Mouse (Mus musculus) c-Kit-negative CD71-positive TER-119-positive erythroid progenitor cells, embryonic 14.5 days (primary cell): ENCODE results near the gene Tmem259.

ENCODE experiments used
- DNase-seq: peaks from one replicate; pipeline ENCODE4 v3.0.0-alpha.2; 2013; ENCODE audit warnings: low read depth, low spot score

The Tmem259 gene

GRCm38 (mm10) chr10:79934794-79935569 lies 49.1 kb downstream of the Tmem259 start:
- DNase-seq, result no peak

DNA sequence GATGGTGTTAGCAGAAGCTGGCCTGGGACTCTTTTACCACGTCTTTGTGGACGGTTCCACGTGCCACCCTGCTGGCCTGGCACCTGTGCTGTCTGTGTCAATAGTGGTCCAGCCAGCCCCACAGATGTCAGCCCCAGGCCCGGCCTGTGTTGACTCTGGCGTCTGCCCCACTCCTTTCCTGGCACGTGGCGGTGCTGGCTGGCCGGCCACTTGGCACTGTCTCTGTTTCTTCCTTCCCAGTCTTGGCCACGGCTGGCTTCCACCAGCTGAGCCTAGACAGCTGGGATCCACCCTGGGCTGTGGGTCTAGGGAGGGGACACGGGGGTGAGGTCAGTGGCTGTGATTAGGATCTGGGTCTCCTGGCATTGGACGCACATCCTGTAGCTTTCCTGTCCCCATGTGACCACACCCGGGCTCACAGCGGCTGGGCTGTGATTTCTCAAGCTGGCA lies 49.8 kb downstream of the Tmem259 start:
- no peak for DNase-seq

DNA sequence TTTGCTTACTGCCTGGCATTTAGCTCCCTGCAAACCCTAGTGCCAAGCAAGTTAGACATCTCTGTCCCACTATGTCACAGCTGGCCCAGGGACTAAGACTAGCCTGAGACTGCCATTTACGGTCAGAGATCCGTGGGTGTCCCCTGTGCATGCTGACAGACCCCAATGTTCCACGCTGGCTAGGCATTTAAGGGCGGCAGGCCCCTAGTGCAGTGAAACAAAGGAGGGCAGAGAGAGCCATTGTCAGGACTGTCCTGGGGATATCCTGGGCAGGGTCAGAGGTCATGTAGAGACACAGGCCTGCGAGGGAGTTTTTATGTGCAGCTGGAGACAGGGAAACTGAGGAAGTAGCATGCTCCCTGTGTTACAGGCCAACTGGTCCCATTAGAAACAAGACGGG lies 50.3 kb downstream of the Tmem259 start:
- no peak for DNase-seq

- DNase-seq, result no peak
Observed at GRCm38 (mm10) chr10:79933145-79933679, 50.9 kb downstream of the Tmem259 start.

- no peak for DNase-seq
Observed at GRCm38 (mm10) chr10:79932736-79933135, 51.4 kb downstream of the Tmem259 start.

DNA sequence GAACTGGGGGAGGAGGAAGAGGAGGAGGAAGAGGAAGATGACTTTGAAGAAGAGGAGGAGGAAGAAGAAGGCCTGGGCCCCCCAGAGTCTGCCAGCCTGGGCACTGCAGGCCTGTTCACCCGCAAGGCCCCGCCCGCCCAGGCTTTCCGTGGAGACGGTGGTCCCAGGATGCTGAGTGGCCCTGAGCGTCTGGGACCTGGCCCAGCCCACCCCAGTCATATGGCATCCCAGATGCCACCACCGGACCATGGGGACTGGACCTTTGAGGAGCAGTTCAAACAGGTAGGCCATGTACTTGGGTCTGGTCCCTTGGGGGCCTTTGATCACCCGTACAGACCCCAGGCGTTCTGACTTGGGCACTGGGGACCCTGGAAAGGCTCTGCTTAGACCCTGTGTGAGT lies 52.3 kb downstream of the Tmem259 start:
- no peak for DNase-seq

GRCm38 (mm10) chr10:79930826-79931186 lies 53.3 kb downstream of the Tmem259 start:
- no peak for DNase-seq

DNA sequence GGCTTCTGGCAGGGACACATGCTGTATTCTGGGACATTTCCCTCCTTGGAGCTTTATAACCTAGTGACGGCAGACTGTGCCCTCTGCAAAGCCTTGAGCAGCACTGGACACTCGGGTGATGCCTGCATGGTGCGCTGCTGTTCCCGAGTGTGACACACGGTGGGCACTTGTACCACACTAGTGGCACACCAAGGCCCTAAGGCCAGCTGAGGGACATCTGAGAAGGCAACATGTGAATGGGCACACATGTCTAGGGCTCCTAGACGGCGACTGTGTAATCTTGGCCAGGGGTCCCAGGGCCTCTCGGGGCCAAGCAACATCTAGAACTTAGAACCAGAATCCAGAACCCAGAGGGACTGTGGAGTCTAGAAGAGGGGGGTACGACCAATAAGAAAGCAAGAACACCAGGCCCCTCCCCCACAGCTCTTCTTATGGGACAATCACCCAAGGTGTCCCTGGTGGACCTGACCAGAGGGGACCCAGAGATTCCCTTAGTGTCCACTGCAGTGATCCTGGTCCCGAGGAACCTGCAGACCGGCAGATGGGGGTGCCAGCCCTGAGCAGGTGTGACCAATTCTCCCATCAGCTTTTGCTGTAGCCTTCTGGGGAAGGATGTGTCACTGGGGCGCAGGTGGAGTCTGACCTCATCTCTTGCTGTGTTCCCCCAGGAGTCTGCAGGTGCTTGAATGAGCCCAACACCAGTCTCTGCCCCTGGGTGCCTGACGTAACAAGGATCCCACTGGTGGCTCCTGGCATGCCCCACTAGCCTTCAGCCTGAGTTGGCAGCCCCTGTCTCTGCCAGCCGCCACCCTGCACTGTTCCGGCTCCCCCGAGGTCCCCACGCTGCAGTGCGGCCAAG lies 53.9 kb downstream of the Tmem259 start:
- no peak for DNase-seq

DNA sequence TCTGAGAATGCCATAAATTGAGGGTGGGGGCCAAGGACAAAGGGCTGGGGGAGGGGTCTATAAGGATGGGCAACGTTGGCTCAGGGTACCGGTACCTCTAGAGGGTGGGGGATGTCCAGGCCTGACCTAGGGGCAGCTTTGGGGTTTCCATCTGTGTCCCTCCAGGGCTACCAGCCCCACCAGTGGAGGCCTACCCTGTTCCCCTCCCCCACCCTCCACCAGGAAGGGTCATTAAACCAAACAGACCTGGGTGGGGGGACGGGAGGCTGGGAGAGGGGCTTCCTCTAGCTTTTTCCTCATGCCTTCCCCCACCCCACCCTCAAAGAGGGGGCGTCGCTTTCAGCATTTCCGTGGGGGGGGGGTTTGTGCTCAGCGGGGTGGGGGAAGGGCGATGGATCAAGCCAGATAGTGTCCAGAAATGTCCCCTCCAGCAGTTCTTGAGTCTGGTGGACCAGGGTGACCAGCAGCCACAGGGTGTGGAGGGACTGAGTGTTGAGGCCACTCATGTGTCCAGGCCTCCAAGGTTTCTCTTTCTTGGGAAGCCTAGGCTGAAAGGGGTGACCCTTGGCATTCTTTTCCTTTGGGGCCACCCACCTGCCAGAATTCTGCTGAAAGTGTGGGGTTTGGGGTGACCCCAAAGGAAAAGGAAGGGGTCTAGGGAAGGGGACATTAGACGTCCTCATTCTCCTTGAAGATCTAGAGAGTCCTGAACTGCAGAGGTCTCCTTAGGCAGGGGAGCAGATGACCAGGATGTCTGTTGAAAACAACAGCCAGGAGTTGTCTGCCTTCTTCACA lies 55.0 kb downstream of the Tmem259 start:
- no peak for DNase-seq

- no peak for DNase-seq
Observed at GRCm38 (mm10) chr10:79928030-79928694, 56.0 kb downstream of the Tmem259 start.

- no peak for DNase-seq
Observed at GRCm38 (mm10) chr10:79927324-79928029, 56.7 kb downstream of the Tmem259 start.

DNA sequence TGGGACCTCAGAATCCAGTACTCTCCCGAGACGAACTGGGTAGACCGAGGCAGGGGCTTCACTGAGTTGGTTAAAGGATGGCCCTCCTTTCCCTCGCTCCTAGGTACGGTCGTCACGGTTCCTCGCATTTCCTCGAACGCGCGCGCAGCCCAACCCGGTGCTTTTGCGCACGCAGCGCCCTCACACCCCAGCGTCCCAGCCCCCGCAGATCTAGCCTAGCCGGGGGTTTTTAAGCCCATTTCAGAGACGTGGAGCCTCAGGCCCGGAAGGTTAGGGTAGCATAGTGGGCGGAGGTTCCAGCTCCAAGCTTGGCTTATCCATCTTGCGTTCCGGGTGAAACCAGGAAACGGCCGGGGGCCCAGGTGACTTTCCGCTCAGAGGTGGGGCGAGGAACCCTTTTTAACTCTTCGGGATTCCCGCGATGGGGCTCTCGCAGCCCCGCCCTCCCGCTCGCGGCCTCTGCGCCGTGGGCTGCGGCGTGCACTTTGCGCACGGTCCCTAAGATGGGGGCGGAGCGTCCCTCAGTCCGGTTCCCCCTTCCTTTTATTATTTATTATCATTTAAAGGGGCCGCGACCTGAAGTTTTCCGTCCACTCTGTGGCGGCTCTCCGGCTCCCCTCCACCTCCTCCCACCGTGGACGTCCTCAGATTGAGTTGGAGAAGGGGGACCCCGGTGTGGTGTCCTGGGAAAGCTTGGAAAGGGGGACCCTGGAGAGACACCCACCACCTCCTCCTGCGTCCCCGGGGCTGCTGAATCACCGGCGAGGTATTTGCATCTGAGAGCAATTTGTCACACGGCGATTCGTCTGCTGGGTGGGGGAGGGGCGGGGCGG lies 57.4 kb downstream of the Tmem259 start, which contains the start of gene Arid3a:
Gene Arid3a, plus strand, starts transcription at position 553 of the 833 bp plus-strand sequence.
- peak; percentile 62 for DNase-seq

DNA sequence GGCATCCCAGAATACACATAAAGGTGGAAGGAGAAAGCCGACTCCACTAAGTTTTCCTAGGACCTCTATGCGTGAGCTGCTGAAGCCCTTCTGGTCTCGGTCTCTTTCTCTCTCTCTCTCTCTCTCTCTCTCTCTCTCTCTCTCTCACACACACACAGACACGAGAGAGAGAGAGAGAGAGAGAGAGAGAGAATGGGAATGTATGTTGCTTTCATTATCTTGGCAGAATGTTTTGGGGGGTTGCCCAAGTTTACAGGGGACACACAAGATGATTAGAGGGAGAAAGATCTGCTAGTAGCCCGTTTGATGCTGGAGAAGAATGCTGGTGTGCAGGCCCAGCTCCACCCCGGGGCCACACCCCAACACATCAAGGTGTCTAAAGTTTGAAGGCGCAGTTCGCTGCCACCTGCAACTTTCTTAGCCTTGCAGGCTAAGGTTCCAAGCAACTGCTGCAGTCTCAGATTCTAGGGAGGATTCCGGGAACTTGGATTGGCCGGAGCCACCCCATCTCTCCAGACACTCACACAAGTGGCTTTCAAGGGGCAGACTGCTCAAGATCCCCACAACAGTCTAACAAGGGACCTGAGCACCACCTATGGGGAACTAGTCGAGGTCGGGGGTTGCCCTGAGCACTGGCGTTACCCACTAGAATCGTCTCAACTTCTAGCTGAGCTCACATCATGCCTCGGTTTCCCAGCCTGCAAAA lies 58.2 kb downstream of the Tmem259 start:
- no peak for DNase-seq

DNA sequence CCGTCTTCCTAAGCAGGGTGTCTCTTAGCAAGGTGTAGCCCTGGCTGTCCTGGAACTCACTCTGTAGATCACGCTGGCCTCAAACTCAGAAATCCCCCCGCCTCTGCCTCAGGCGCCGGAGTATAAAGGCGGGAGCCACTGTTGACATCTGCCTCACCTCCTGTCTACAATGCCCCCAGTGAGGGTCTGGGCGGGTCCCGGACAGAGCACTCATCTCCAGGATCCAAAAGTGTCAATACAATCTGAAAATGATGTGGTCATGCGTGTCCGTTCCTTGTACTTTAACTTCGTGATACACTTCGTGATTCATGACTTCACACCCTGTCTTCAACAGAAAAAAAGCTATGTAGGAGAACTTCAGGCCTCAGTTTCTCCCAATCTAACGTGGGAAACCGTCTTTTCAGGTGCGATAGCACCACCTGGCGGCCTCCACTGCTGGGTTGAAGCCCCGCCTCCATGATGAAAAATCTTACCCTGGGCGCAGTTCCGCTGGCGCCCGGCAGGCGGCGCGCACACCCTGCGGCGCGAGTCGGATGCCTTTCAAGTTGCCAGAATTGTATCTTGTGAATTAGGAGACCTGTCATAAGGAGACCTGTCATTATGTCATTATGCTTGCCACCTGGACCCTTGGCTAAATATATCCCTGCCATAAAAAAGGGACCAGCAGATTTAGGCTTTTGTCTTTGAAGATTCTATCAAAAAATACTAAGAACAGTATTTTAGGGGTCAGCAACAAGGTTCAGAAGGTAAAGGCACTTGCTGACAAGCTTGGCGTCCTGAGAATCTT lies 58.9 kb downstream of the Tmem259 start:
- peak; percentile 82 for DNase-seq
